Mouse (Mus musculus) MEL (cell line): ENCODE data around the gene Gnai3. TPM values are rescaled to one million over a fixed set of nuclear protein-coding genes. Genes with fewer than 3 reads are reported as not detected.
A peak's percentile ranks its signal among the peaks of the same experiment; 100 is the strongest.

ENCODE experiments used
- DNase-seq: peaks from one replicate; pipeline ENCODE4 v3.0.0; 2011; ENCODE audit warnings: low read depth, low spot score
- H3K27ac ChIP-seq: 2 replicates; pipeline ENCODE4 v1.5.1; 2012; ENCODE audit warnings: low read depth, mild to moderate bottlenecking, control low read depth, low read length, moderate library complexity; ENCODE audit not compliant: control insufficient read depth
- H3K27me3 ChIP-seq, 2 experiments: fragments of 150-350 bp in 1 of 2; sonication (generic) in 1 of 2; 2 replicates each; pipeline ENCODE4 v1.6.1; 2012; ENCODE audit warnings: low read length in 2 of 2, mild to moderate bottlenecking in 2 of 2, improper control_type of control experiment in 1 of 2, moderate library complexity in 1 of 2; ENCODE audit not compliant: insufficient read depth in 2 of 2, control insufficient read depth in 1 of 2
- H3K36me3 ChIP-seq, 2 experiments: 2 replicates each; pipeline ENCODE4 v1.6.1; 2012 to 2014; ENCODE audit warnings: low read length in 2 of 2, improper control_type of control experiment in 1 of 2, inconsistent platforms in 1 of 2, mild to moderate bottlenecking in 1 of 2; ENCODE audit not compliant: insufficient read depth in 2 of 2, control insufficient read depth in 1 of 2
- H3K4me1 ChIP-seq, 2 experiments: fragments of 150-350 bp in 1 of 2; sonication (generic) in 1 of 2; 2 replicates each; pipeline ENCODE4 v1.6.1; 2012; ENCODE audit warnings: low read length in 2 of 2, improper control_type of control experiment in 1 of 2, mild to moderate bottlenecking in 1 of 2; ENCODE audit not compliant: insufficient read depth in 2 of 2, control insufficient read depth in 1 of 2
- H3K4me3 ChIP-seq, 2 experiments: fragments of 150-350 bp in 1 of 2; sonication (generic) in 1 of 2; 2 replicates each; pipeline ENCODE4 v1.5.1; 2012; ENCODE audit warnings: low read depth in 2 of 2, low read length in 2 of 2, mild to moderate bottlenecking in 2 of 2, moderate library complexity in 2 of 2, control low read depth in 1 of 2, improper control_type of control experiment in 1 of 2; ENCODE audit not compliant: control insufficient read depth in 1 of 2, insufficient read depth in 1 of 2
- H3K79me2 ChIP-seq: 2 replicates; pipeline ENCODE4 v1.6.1; 2012; ENCODE audit warnings: mild to moderate bottlenecking, low read length, moderate library complexity; ENCODE audit not compliant: control insufficient read depth, poor library complexity, insufficient read depth
- H3K9ac ChIP-seq: 2 replicates; pipeline ENCODE4 v1.6.1; 2012; ENCODE audit warnings: low read depth, mild to moderate bottlenecking, control low read depth, low read length, moderate library complexity; ENCODE audit not compliant: control insufficient read depth, poor library complexity, severe bottlenecking
- H3K9me3 ChIP-seq: fragments of 150-350 bp; sonication (generic); replicated peaks from 2 replicates; pipeline ENCODE4 v1.6.1; 2012; ENCODE audit warnings: mild to moderate bottlenecking, low read length, improper control_type of control experiment, moderate library complexity; ENCODE audit not compliant: insufficient read depth
- BHLHE40 ChIP-seq: IDR thresholded peaks from 2 replicates; pipeline ENCODE4 v1.6.1; 2012; ENCODE audit warnings: low read depth, mild to moderate bottlenecking, inconsistent platforms, low read length, improper control_type of control experiment, borderline replicate concordance
- CHD1 ChIP-seq: IDR thresholded peaks from 2 replicates; pipeline ENCODE4 v1.6.1; 2012; ENCODE audit warnings: low read depth, mild to moderate bottlenecking, inconsistent platforms, low read length, improper control_type of control experiment
- E2F4 ChIP-seq: IDR thresholded peaks from 2 replicates; pipeline ENCODE4 v1.6.1; 2011; ENCODE audit warnings: low read depth, low read length, improper control_type of control experiment, borderline replicate concordance
- ELF1 ChIP-seq: IDR thresholded peaks from 2 replicates; pipeline ENCODE4 v1.6.1; 2014; ENCODE audit warnings: low read depth, mild to moderate bottlenecking, inconsistent platforms, low read length, improper control_type of control experiment, moderate library complexity
- HCFC1 ChIP-seq: IDR thresholded peaks from 2 replicates; pipeline ENCODE4 v1.6.1; 2012; ENCODE audit warnings: low read depth, mild to moderate bottlenecking, inconsistent platforms, low read length, improper control_type of control experiment, moderate library complexity
- JUND ChIP-seq: IDR thresholded peaks from 2 replicates; pipeline ENCODE4 v1.6.1; 2011; ENCODE audit warnings: low read depth, mild to moderate bottlenecking, improper control_type of control experiment, low read length
- MAZ ChIP-seq: IDR thresholded peaks from 2 replicates; pipeline ENCODE4 v1.6.1; 2012; ENCODE audit warnings: low read depth, mild to moderate bottlenecking, inconsistent platforms, low read length, improper control_type of control experiment
- MXI1 ChIP-seq: IDR thresholded peaks from 2 replicates; pipeline ENCODE4 v1.6.1; 2011; ENCODE audit warnings: mild to moderate bottlenecking, low read depth, low read length, improper control_type of control experiment
- MYB ChIP-seq: IDR thresholded peaks from 2 replicates; pipeline ENCODE4 v1.6.1; 2011; ENCODE audit warnings: mild to moderate bottlenecking, low read depth, low read length, improper control_type of control experiment
- MYC ChIP-seq: IDR thresholded peaks from 2 replicates; pipeline ENCODE4 v1.6.1; 2011; ENCODE audit warnings: low read depth, mild to moderate bottlenecking, low read length, improper control_type of control experiment, moderate library complexity
- POLR2A ChIP-seq, 2 experiments: IDR thresholded peaks; 2 replicates each; pipeline ENCODE4 v1.6.1; 2011 to 2012; ENCODE audit warnings: low read length in 2 of 2, mild to moderate bottlenecking in 2 of 2, control low read depth in 1 of 2, improper control_type of control experiment in 1 of 2, low read depth in 1 of 2, moderate library complexity in 1 of 2; ENCODE audit not compliant: control insufficient read depth in 1 of 2, insufficient read depth in 1 of 2, poor library complexity in 1 of 2
- RCOR1 ChIP-seq: IDR thresholded peaks from 2 replicates; pipeline ENCODE4 v1.6.1; 2012; ENCODE audit warnings: low read depth, mild to moderate bottlenecking, inconsistent platforms, low read length, improper control_type of control experiment
- SIN3A ChIP-seq: IDR thresholded peaks from 2 replicates; pipeline ENCODE4 v1.6.1; 2012; ENCODE audit warnings: low read length, improper control_type of control experiment, inconsistent platforms
- SMC3 ChIP-seq: IDR thresholded peaks from 2 replicates; pipeline ENCODE4 v1.6.1; 2011; ENCODE audit warnings: low read depth, low read length, improper control_type of control experiment
- TAL1 ChIP-seq: IDR thresholded peaks from 2 replicates; pipeline ENCODE4 v1.6.1; 2012; ENCODE audit warnings: mild to moderate bottlenecking, inconsistent platforms, low read length, moderate library complexity, mixed read lengths
- TBP ChIP-seq: IDR thresholded peaks from 2 replicates; pipeline ENCODE4 v1.8.0; 2011; ENCODE audit warnings: low read depth, low read length, improper control_type of control experiment
- UBTF ChIP-seq: IDR thresholded peaks from 2 replicates; pipeline ENCODE4 v1.6.1; 2012; ENCODE audit warnings: low read depth, mild to moderate bottlenecking, inconsistent platforms, low read length, improper control_type of control experiment, moderate library complexity, borderline replicate concordance; ENCODE audit not compliant: insufficient read depth
- USF1 ChIP-seq: IDR thresholded peaks from 2 replicates; pipeline ENCODE4 v1.6.1; 2014; ENCODE audit warnings: low read depth, mild to moderate bottlenecking, inconsistent platforms, low read length, improper control_type of control experiment, moderate library complexity
- USF2 ChIP-seq, 2 experiments: IDR thresholded peaks; 2 replicates each; pipeline ENCODE4 v1.6.1; 2011 to 2012; ENCODE audit warnings: improper control_type of control experiment in 2 of 2, low read length in 2 of 2, borderline replicate concordance in 1 of 2, inconsistent platforms in 1 of 2, low read depth in 1 of 2, mild to moderate bottlenecking in 1 of 2; ENCODE audit not compliant: insufficient read depth in 1 of 2
- ZC3H11A ChIP-seq: IDR thresholded peaks from 2 replicates; pipeline ENCODE4 v1.6.1; 2012; ENCODE audit warnings: low read depth, mild to moderate bottlenecking, inconsistent platforms, low read length, improper control_type of control experiment
- ZKSCAN1 ChIP-seq: IDR thresholded peaks from 2 replicates; pipeline ENCODE4 v1.6.1; 2012; ENCODE audit warnings: low read depth, mild to moderate bottlenecking, inconsistent platforms, low read length, improper control_type of control experiment, moderate library complexity
- ZMIZ1 ChIP-seq: IDR thresholded peaks from 2 replicates; pipeline ENCODE4 v1.6.1; 2012; ENCODE audit warnings: low read depth, mild to moderate bottlenecking, inconsistent platforms, low read length, improper control_type of control experiment, moderate library complexity
- ZNF384 ChIP-seq: IDR thresholded peaks from 2 replicates; pipeline ENCODE4 v1.6.1; 2012; ENCODE audit warnings: low read depth, mild to moderate bottlenecking, inconsistent platforms, low read length, improper control_type of control experiment
- polyA plus RNA-seq, 2 experiments: library from polyadenylated mRNA; stranded (reverse) in 1 of 2; unstranded in 1 of 2; fragments of >175 nt in 1 of 2; fragments of >200 nt in 1 of 2; gene quantifications; 2 replicates each; pipeline versions ENCODE4 v1.2.1 to v1.2.4; 2012; ENCODE audit warnings: low replicate concordance in 2 of 2, low read depth in 1 of 2; ENCODE audit not compliant: insufficient read length in 2 of 2, insufficient read depth in 1 of 2, missing spikeins in 1 of 2
- total RNA-seq: library from RNA; depleted of rRNA; stranded (reverse); fragments of 300-350 nt; gene quantifications from 2 replicates; pipeline ENCODE4 v1.2.3, GENCODE M21; 2012

Gnai3 gene
- total and polyA plus RNA-seq, 3 experiments = 74.2 to 96.4 (median 92.1) TPM

DNA sequence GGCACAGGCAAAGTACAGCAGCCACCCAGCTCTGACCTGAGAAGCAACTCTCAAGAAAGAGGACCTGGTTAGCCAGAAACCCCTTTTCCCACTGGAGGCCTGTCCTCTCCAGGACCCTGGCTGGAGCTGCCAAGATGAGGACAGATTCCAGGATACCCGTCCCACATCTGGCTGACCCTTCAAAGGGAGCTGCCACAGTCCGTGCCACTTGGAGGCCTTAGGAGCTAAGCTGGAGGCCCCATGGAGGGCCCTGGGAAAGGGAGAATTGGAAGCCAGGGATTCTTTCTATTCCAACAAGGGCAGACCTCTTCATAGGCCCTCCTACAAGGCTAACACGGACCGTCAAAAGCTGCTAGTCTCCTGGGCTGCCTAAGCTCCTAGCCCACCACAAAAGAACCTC is 64.3 kb downstream of the Gnai3 start:
- Histone ChIP-seq H3K4me3 (no peak overlapping the region), H3K9me3 (no peaks in the 10 kb centered on the region), H3K4me1 (peaks cover 12 to 26% of the 10 kb centered on the region in 2 experiments), H3K27me3 (no peaks in the 10 kb centered on the region), H3K36me3 (peaks cover 10 to 26% of the 10 kb centered on the region in 2 experiments)
- TF ChIP-seq ZNF384 (no peak), MYC (no peak), HCFC1 (no peak), SIN3A (no peak), MAZ (no peak), ZC3H11A (no peak)
- TF ChIP-seq, all 39 proteins: peak for 0
- no peak overlapping the region for H3K9ac ChIP-seq
- peaks cover 51% of the 10 kb centered on the region for H3K79me2 ChIP-seq
- no peak overlapping the region for H3K27ac ChIP-seq
- no peak for DNase-seq

DNA sequence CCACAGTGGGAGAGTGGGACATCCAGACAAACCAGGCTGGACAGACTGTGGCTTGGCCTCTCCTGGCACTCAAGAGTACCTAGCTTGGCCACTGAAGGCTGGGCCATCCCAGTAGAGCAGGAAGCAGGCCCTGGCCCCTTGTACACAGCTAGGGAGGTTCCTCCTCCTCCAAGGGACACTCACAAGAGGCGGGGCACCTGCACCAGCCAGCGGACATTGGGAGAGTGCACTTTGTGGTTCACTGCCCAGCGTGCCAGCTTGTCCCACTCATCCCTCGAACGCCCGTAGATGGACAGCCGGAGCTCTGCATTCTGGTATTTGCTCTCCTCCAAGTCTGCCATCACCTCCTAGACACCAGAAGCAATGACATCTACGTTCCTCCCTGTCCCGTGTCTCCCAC is 69.1 kb downstream of the Gnai3 start:
- no peaks in the 10 kb centered on the region for H3K27me3 ChIP-seq
- no peaks in the 10 kb centered on the region for H3K4me1 ChIP-seq
- no peaks in the 10 kb centered on the region for H3K9me3 ChIP-seq
- H3K36me3 ChIP-seq = peaks cover under 1 to 14% of the 10 kb centered on the region in 2 experiments; a peak in 2 of 4 replicates
- no peak overlapping the region for H3K27ac ChIP-seq
- no peak overlapping the region for H3K4me3 ChIP-seq
- no peak overlapping the region for H3K9ac ChIP-seq
- peaks cover 5% of the 10 kb centered on the region for H3K79me2 ChIP-seq
- DNase-seq = peak; percentile 8
- no peak for TF ChIP-seq MAZ
- TF ChIP-seq POLR2A (IDR thresholded peaks at IDR 0.05; ENCODE audit: control insufficient read depth in 1 of 2, insufficient read depth in 1 of 2, low read depth in 1 of 2, low read length in 2 of 2, poor library complexity in 1 of 2) = no peak
- no peak for TF ChIP-seq USF2 (IDR thresholded peaks at IDR 0.05; ENCODE audit: borderline replicate concordance in 1 of 2, insufficient read depth in 1 of 2, low read depth in 1 of 2, low read length in 2 of 2)
- no peak for TF ChIP-seq TAL1
- TF ChIP-seq ZMIZ1 = no peak
- TF ChIP-seq USF1 = no peak
- no peak for TF ChIP-seq UBTF
- TF ChIP-seq E2F4 = no peak
- TF ChIP-seq MXI1 = no peak
- no peak for TF ChIP-seq CHD1
- no peak for TF ChIP-seq ZKSCAN1
- no peak for TF ChIP-seq MYC
- TF ChIP-seq BHLHE40 = no peak
- TF ChIP-seq ELF1 = no peak
- no peak for TF ChIP-seq RCOR1
- TF ChIP-seq SMC3 = no peak
- TF ChIP-seq JUND = no peak
- no peak for TF ChIP-seq TBP
- TF ChIP-seq MYB = no peak
